Mouse (Mus musculus): Measurements from ENCODE around the gene Bsnd.

Bsnd gene

GRCm38 (mm10) chr4:106492116-106492515 is at the start of gene Bsnd:
Gene Bsnd, minus strand, starts transcription at chr4:106492283.
- DNase-seq (ENCODE audit: low spot score), result no peak

- no peak for DNase-seq (ENCODE audit: low spot score)
These were observed 49.4 kb upstream of the Bsnd start for GRCm38 (mm10) chr4:106541491-106541890.

GRCm38 (mm10) chr4:106539756-106540155 is 47.7 kb upstream of the Bsnd start:
- no peak for DNase-seq (ENCODE audit: low spot score)

- DNase-seq (ENCODE audit: low spot score), result no peak
These were observed 42.2 kb upstream of the Bsnd start for GRCm38 (mm10) chr4:106534256-106534655.

GRCm38 (mm10) chr4:106533421-106534080 is 41.5 kb upstream of the Bsnd start:
- no peak for DNase-seq (ENCODE audit: low spot score)

- no peak for DNase-seq (ENCODE audit: low spot score)
These were observed 38.0 kb upstream of the Bsnd start for GRCm38 (mm10) chr4:106530113-106530482.

GRCm38 (mm10) chr4:106529375-106530112 is 37.5 kb upstream of the Bsnd start:
- peak; percentile 90 for DNase-seq (ENCODE audit: low spot score)

GRCm38 (mm10) chr4:106527856-106528547 is 35.9 kb upstream of the Bsnd start:
- no peak for DNase-seq (ENCODE audit: low spot score)

- no peak for DNase-seq (ENCODE audit: low spot score)
These were observed 32.9 kb upstream of the Bsnd start for GRCm38 (mm10) chr4:106525001-106525400.

GRCm38 (mm10) chr4:106524131-106524530 is 32.0 kb upstream of the Bsnd start:
- DNase-seq (ENCODE audit: low spot score), result no peak

GRCm38 (mm10) chr4:106522547-106522946 is 30.5 kb upstream of the Bsnd start:
- no peak for DNase-seq (ENCODE audit: low spot score)

- no peak for DNase-seq (ENCODE audit: low spot score)
These were observed 22.5 kb upstream of the Bsnd start for GRCm38 (mm10) chr4:106514606-106515005.

GRCm38 (mm10) chr4:106509888-106510287 is 17.8 kb upstream of the Bsnd start:
- DNase-seq (ENCODE audit: low spot score), result no peak

GRCm38 (mm10) chr4:106505453-106506058 is 13.5 kb upstream of the Bsnd start:
- DNase-seq (ENCODE audit: low spot score), result peak; percentile 38

- no peak for DNase-seq (ENCODE audit: low spot score)
These were observed 11.5 kb upstream of the Bsnd start for GRCm38 (mm10) chr4:106503578-106503977.

- DNase-seq (ENCODE audit: low spot score), result no peak
These were observed 8.0 kb upstream of the Bsnd start for GRCm38 (mm10) chr4:106500066-106500465.

GRCm38 (mm10) chr4:106498471-106498844 is 6.4 kb upstream of the Bsnd start:
- DNase-seq (ENCODE audit: low spot score), result no peak

- DNase-seq (ENCODE audit: low spot score), result no peak
These were observed 5.8 kb upstream of the Bsnd start for GRCm38 (mm10) chr4:106497776-106498470.

GRCm38 (mm10) chr4:106496833-106497232 is 4.8 kb upstream of the Bsnd start:
- DNase-seq (ENCODE audit: low spot score), result no peak

- no peak for DNase-seq (ENCODE audit: low spot score)
These were observed 1.6 kb upstream of the Bsnd start for GRCm38 (mm10) chr4:106493639-106494038.

GRCm38 (mm10) chr4:106490620-106491019 is 1.5 kb downstream of the Bsnd start:
- no peak for DNase-seq (ENCODE audit: low spot score)

- no peak for DNase-seq (ENCODE audit: low spot score)
These were observed 8.3 kb downstream of the Bsnd start for GRCm38 (mm10) chr4:106483831-106484230.

All from ovary, postnatal 36 days (tissue).